Mouse (Mus musculus) midbrain, embryonic 13.5 days (tissue): Measurements from ENCODE around the gene Srrm4. TPM values are rescaled to one million over a fixed set of nuclear protein-coding genes. Genes with fewer than 3 reads are reported as not detected.

ENCODE experiments used
- ATAC-seq: fragments of 200-750 bp; cut with Nextera tagmentation; 2 replicates; pipeline ENCODE4 v1.8.0; 2017; ENCODE audit warnings: mild to moderate bottlenecking, moderate TSS enrichment, moderate library complexity
- H3K27ac ChIP-seq: fragments of 300-500 bp; sonication (generic); 2 replicates; pipeline ENCODE4 v1.5.1; 2015; ENCODE audit warnings: inconsistent platforms, mild to moderate bottlenecking, moderate library complexity
- H3K27me3 ChIP-seq: fragments of 300-500 bp; sonication (generic); 2 replicates; pipeline ENCODE4 v1.6.1; 2015; ENCODE audit warnings: mild to moderate bottlenecking, inconsistent platforms
- H3K36me3 ChIP-seq: fragments of 300-500 bp; sonication (generic); 2 replicates; pipeline ENCODE4 v1.6.1; 2015; ENCODE audit warnings: mild to moderate bottlenecking, inconsistent platforms
- H3K4me1 ChIP-seq: fragments of 300-500 bp; sonication (generic); replicated peaks from 2 replicates; pipeline ENCODE4 v1.6.1; 2015; ENCODE audit warnings: inconsistent platforms
- H3K4me2 ChIP-seq: fragments of 300-500 bp; sonication (generic); replicated peaks from 2 replicates; pipeline ENCODE4 v1.6.1; 2015; ENCODE audit warnings: moderate library complexity, mild to moderate bottlenecking, inconsistent platforms
- H3K4me3 ChIP-seq: fragments of 300-500 bp; sonication (generic); replicated peaks from 2 replicates; pipeline ENCODE4 v1.5.1; 2015; ENCODE audit warnings: mild to moderate bottlenecking, inconsistent platforms
- H3K9ac ChIP-seq: fragments of 300-500 bp; sonication (generic); replicated peaks from 2 replicates; pipeline ENCODE4 v1.6.1; 2015; ENCODE audit warnings: mild to moderate bottlenecking, inconsistent platforms
- H3K9me3 ChIP-seq: fragments of 300-500 bp; sonication (generic); 2 replicates; pipeline ENCODE4 v1.6.1; 2016; ENCODE audit warnings: mild to moderate bottlenecking, inconsistent platforms
- WGBS: fragments of 180-500 bp; shearing (Covaris S2); methylation state at CpG from one replicate; pipeline ENCODE4 v1.1.7; 2015; 5-methylcytosine and 5-hydroxymethylcytosine counted together
- polyA plus RNA-seq: library from polyadenylated mRNA; unstranded; fragments of >200 nt; fragmentation: Nextera tagmentation; extraction: Ambion mirVana; gene quantifications from 2 replicates; pipeline ENCODE4 v1.2.1, GENCODE M21; 2015

Gene Srrm4
- polyA plus RNA-seq, 1 experiment from 2014 or later = 22.5 TPM

DNA sequence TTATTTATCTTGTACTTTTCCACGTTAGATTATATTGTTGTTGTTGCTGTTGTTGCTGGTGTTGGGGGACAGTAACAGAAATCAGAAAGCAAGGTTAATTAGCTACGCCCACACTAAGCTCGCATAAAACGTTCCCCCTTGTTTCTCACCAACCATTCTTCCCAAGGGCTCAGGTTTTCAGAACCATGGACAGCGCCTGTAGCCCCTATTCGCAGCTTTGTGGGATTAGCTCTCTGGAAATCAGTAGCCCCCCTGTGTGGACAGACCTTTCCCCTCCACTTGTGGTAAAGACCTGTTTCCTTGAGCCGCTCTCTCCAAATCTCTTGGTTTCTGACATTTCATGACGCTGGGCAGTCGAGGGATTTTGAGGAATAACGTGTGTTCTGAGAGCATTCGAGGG, 45.9 kb downstream of the Srrm4 start:
- Histone ChIP-seq H3K9ac (no peak overlapping the region), H3K27ac (no peak overlapping the region), H3K4me1 (no peaks in the 10 kb centered on the region), H3K27me3 (no peaks in the 10 kb centered on the region), H3K4me2 (no peak overlapping the region), H3K9me3 (peaks cover 17% of the 10 kb centered on the region), H3K36me3 (peaks cover 54% of the 10 kb centered on the region), H3K4me3 (no peak overlapping the region)
- ATAC-seq = no peak
- WGBS = 41% methylated on average over 11 of the region's 11 CpGs

DNA sequence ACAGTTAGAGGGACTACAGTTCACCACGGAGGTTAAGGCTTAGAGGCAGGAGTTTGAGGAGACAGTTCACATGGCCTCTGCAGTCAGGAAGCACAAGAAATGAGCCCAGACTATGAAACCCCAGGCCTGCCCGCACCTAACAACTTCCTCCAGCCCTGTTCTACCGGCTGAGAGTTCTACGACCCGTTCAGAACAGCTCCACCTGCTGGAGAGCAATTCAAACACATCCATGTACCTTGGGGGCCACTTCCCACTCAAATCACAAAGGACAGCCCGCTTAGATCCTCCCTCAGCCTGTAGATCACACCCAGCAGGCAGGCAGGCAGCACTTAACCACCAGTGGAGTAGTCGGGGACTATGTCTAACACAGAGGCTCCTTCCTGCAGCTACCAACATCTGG, 49.3 kb downstream of the Srrm4 start:
- ATAC-seq = no peak
- Histone ChIP-seq H3K9me3 (peaks cover 6% of the 10 kb centered on the region; the same call in 1 of the 2 replicates), H3K4me2 (no peak overlapping the region), H3K27me3 (no peaks in the 10 kb centered on the region), H3K9ac (no peak overlapping the region), H3K36me3 (peaks cover 26% of the 10 kb centered on the region), H3K27ac (no peak overlapping the region), H3K4me1 (peaks cover 24% of the 10 kb centered on the region), H3K4me3 (no peak overlapping the region)
- 64% methylated on average over 7 of the region's 7 CpGs for WGBS

DNA sequence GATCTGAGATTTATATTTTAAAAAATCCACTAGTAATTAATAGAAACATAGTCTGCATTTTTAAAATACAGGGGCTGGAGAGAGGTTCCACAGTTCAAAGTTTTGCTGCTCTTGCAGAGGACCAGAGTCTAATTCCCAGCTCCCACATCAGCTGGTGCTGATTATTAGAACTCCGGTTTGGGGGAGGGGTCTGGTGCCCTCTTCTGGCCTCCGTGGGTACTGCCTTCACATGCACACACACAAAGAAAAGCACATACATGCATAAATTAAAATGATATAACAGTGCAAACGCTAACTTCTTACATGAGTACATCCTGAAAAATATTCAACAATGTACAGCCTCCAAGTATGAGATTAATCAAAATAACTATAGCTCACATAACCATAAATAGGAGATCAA, 50.5 kb downstream of the Srrm4 start:
- WGBS = 86% methylated on average over 3 of the region's 3 CpGs
- Histone ChIP-seq H3K27me3 (no peaks in the 10 kb centered on the region), H3K9me3 (no peaks in the 10 kb centered on the region), H3K36me3 (peaks cover 18% of the 10 kb centered on the region; the same call in 1 of the 2 replicates), H3K4me2 (no peak overlapping the region), H3K9ac (no peak overlapping the region), H3K4me1 (peaks cover 24% of the 10 kb centered on the region), H3K4me3 (no peak overlapping the region), H3K27ac (no peak overlapping the region)
- no peak for ATAC-seq

DNA sequence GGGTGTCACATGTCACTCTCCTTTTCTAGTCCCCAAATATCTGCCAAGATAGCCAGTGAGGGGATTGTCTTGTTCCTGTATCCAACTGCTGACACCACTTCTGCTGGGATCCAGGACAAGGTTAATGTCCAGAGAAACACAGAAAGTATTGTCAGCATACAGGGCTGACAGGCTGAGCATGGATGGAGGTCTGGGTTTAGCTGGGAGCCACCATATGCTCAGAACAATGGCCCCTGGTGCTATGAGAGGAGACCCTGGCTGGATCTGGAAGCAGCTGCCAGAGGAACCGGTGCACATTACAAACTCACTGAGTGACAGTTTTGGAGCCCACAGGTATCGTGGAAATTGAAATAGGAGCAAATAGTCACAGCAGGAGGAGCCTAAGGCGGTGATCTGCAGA, 52.3 kb downstream of the Srrm4 start:
- 32% methylated on average over 3 of the region's 3 CpGs for WGBS
- Histone ChIP-seq H3K4me2 (peak overlapping the region; percentile 30), H3K36me3 (peaks cover 17% of the 10 kb centered on the region), H3K4me3 (no peak overlapping the region), H3K27me3 (no peaks in the 10 kb centered on the region), H3K9me3 (0 out of 2 replicates have a peak, but pooled peaks cover 2% of the 10 kb centered on the region), H3K27ac (peak overlapping the region; percentile 81), H3K9ac (0 out of 2 replicates have a peak overlapping the region, but pooled peaks have one; percentile 0), H3K4me1 (peaks cover 24% of the 10 kb centered on the region)
- no peak for ATAC-seq

DNA sequence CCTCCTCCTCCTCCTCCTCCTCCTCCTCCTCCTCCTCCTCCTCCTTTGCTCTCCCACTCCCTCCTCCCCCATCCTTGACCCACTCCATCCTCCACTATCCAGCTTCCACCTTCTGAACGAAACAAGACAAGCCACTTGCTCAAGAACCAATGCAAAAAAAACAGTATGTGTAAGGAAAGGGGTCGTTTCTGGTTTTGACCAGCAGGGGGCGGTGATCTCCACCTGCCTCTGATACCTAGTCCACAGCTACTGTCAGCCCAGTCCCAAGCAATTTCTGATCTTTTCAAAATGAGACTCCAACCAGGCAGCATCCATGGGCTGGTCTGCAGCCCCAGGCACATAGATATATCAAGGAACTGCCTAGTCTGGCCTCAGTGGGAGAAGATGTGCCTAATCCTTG, 53.1 kb downstream of the Srrm4 start:
- Histone ChIP-seq H3K9ac (no peak overlapping the region), H3K36me3 (peaks cover 17% of the 10 kb centered on the region), H3K9me3 (0 out of 2 replicates have a peak, but pooled peaks cover 2% of the 10 kb centered on the region), H3K4me2 (no peak overlapping the region), H3K27me3 (no peaks in the 10 kb centered on the region), H3K4me1 (peaks cover 24% of the 10 kb centered on the region), H3K27ac (0 out of 2 replicates have a peak overlapping the region, but pooled peaks have one; percentile 81), H3K4me3 (no peak overlapping the region)
- ATAC-seq = no peak
- WGBS = 73% methylated on average over 3 of the region's 3 CpGs

DNA sequence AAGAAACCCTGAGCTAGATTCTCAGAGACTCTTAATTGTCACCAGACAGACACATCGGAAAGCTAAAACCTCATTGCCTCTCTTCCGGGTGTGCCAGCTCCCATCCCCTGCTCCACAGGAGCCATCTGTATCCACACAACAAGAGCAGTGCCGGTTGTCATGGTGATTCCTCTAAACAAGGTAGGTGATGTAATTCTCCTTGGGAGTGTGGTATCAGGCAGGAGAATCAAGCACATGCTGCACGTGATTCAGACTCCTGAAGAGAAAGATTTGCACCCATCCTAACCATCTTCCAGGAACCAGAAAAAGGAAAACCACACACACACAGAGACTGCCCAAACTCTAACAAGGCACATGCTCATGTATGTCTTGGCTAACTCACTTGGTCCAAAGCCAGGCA, 65.3 kb downstream of the Srrm4 start:
- Histone ChIP-seq H3K27ac (0 out of 2 replicates have a peak overlapping the region, but pooled peaks have one; percentile 25), H3K36me3 (no peaks in the 10 kb centered on the region), H3K4me2 (no peak overlapping the region), H3K4me3 (no peak overlapping the region), H3K4me1 (peaks cover 61% of the 10 kb centered on the region), H3K27me3 (no peaks in the 10 kb centered on the region), H3K9ac (no peak overlapping the region), H3K9me3 (no peaks in the 10 kb centered on the region)
- peak; percentile 69; the same call in 1 of the 2 replicates for ATAC-seq
- 46% methylated on average over 4 of the region's 4 CpGs for WGBS

DNA sequence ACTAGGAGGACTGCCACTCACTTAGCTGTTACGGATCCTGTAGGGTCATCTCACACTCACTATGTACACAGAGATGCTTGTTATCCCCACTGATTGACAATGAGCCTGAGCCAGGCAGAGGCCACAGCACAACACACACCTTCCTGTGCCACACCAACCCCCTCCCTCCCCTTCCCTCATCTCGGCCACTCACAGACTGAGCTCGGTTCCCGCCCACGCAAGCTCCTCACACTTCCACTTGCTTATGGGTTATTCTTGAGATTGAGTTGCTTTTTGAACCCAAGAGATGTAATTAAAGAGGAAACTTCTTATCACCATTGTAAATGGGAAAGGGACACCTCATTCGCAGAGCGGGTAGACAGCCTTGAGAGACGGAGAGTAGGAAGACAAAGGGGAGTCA, 66.3 kb downstream of the Srrm4 start:
- no peaks in the 10 kb centered on the region for H3K9me3 ChIP-seq
- no peak overlapping the region for H3K4me3 ChIP-seq
- no peak for ATAC-seq
- no peak overlapping the region for H3K4me2 ChIP-seq
- H3K4me1 ChIP-seq = peaks cover 58% of the 10 kb centered on the region
- no peaks in the 10 kb centered on the region for H3K36me3 ChIP-seq
- 73% methylated on average over 8 of the region's 8 CpGs for WGBS
- no peak overlapping the region for H3K9ac ChIP-seq
- H3K27me3 ChIP-seq = no peaks in the 10 kb centered on the region
- H3K27ac ChIP-seq = peak overlapping the region; percentile 6; the same call in 1 of the 2 replicates

DNA sequence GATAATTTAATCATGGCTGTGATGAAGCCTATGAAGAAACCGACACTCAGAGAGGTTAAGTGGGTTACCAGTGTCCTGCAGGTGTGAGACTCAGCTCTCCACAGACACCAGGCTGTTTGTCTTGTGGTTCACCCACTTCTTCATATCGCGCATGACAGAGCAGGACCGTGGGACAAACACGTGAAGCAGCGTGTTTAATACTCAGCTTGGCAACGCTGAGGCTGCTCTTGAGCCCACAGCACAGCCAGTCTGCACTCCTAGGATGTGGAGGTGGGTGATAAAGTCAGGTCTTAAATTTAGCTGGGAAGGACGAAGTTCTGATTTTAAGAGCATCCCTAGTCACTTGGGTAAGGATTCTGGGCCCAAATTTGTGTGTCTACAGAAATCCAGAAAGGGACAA, 68.1 kb downstream of the Srrm4 start:
- Histone ChIP-seq H3K4me3 (no peak overlapping the region), H3K27me3 (no peaks in the 10 kb centered on the region), H3K4me2 (no peak overlapping the region), H3K36me3 (no peaks in the 10 kb centered on the region), H3K9ac (no peak overlapping the region), H3K4me1 (peaks cover 46% of the 10 kb centered on the region), H3K27ac (0 out of 2 replicates have a peak overlapping the region, but pooled peaks have one; percentile 14), H3K9me3 (no peaks in the 10 kb centered on the region)
- ATAC-seq = no peak
- 87% methylated on average over 8 of the region's 8 CpGs for WGBS

DNA sequence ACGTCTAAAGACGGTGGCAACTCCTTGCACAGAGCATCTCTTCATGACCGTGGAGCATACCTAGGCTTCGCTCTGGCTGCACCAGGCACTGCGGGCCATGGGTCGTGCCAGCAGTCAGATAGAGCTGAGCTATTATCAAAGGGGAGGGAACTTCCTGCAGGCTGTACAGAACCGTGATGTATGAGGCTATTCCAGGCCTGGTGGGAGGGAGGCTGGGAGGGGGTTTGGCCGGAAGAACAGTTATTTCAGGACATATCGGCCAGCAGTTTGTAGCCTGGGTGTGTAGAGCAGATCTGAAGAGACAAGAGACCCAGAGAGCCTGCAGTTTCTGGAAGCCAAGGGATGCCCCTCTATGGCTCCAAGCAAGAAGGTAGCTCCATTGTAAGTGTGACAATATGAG, 68.5 kb downstream of the Srrm4 start:
- H3K36me3 ChIP-seq = no peaks in the 10 kb centered on the region
- no peak overlapping the region for H3K9ac ChIP-seq
- H3K9me3 ChIP-seq = no peaks in the 10 kb centered on the region
- no peak overlapping the region for H3K4me3 ChIP-seq
- no peak overlapping the region for H3K4me2 ChIP-seq
- H3K27ac ChIP-seq = no peak overlapping the region
- no peaks in the 10 kb centered on the region for H3K27me3 ChIP-seq
- WGBS = 73% methylated on average over 9 of the region's 9 CpGs
- ATAC-seq = no peak
- H3K4me1 ChIP-seq = peaks cover 48% of the 10 kb centered on the region

DNA sequence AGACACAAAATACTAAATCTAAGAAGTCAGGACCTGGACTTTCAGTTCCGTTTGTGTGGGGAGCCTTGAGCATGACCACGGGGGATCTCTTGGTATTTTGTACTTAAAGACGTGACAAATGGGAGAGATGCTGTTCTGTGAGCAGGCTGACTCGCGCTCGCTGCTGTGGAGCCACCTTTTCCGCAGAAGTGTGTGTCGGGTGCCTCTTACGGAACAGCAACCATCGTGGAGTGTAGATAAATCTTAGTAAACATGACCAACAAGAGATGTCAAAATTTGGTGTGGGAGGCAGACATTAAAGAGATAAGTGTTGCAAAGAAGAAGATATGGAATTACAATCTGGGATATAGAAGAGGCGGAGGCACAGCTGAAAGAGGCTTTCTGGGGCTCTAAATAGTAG, 69.3 kb downstream of the Srrm4 start:
- H3K27me3 ChIP-seq = no peaks in the 10 kb centered on the region
- H3K4me3 ChIP-seq = no peak overlapping the region
- H3K4me1 ChIP-seq = peaks cover 51% of the 10 kb centered on the region
- no peak for ATAC-seq
- H3K36me3 ChIP-seq = no peaks in the 10 kb centered on the region
- H3K27ac ChIP-seq = no peak overlapping the region
- 88% methylated on average over 11 of the region's 11 CpGs for WGBS
- no peak overlapping the region for H3K9ac ChIP-seq
- H3K4me2 ChIP-seq = no peak overlapping the region
- no peaks in the 10 kb centered on the region for H3K9me3 ChIP-seq

DNA sequence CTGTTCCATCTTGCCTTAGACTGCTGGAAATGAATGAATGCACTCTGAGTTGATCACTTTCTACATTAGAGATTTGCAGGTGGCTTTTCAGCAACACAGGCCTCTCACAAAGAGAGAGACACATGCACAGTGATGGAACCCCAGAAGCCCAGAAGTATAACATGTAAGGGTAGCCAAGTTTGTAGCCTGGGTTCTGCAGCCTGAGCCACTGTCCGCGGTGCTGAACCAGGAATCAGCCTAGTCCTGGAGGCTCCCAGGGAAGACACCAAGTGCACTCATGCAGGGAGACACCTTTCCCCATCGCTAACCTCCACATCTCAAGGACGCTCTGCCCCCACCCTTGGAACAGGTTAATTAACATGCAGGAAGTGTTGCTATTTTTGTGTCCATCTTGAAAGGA, 73.6 kb downstream of the Srrm4 start:
- peaks cover 5% of the 10 kb centered on the region; the same call in 1 of the 2 replicates for H3K36me3 ChIP-seq
- no peaks in the 10 kb centered on the region for H3K27me3 ChIP-seq
- no peak for ATAC-seq
- H3K27ac ChIP-seq = peak overlapping the region; percentile 1; the same call in 1 of the 2 replicates
- H3K9me3 ChIP-seq = no peaks in the 10 kb centered on the region
- no peak overlapping the region for H3K4me3 ChIP-seq
- WGBS = 22% methylated on average over 4 of the region's 4 CpGs
- H3K9ac ChIP-seq = no peak overlapping the region
- peaks cover 25% of the 10 kb centered on the region; the same call in 1 of the 2 replicates for H3K4me1 ChIP-seq
- no peak overlapping the region for H3K4me2 ChIP-seq

DNA sequence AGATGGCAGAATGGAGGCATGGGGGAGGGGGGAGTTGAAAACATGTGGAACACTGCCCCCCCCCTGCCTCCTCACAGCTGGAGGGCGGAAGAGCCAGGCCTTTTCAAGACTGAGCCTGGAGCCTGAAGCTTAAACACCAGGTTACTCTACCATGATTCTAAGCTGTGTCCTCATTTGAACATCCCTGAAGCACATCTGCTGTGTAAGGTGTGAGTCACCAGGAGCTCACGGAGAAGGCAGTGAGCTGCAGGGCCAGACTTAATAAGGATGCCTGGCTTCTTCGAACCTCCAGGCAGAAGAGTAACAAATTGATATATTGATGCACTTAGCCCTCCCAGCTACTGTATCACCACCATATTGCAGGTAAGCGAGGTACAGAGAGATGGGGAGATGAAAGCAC, 79.5 kb downstream of the Srrm4 start:
- WGBS = 74% methylated on average over 4 of the region's 4 CpGs
- Histone ChIP-seq H3K27me3 (no peaks in the 10 kb centered on the region), H3K4me3 (no peak overlapping the region), H3K9me3 (no peaks in the 10 kb centered on the region), H3K4me2 (no peak overlapping the region), H3K36me3 (peaks cover 5% of the 10 kb centered on the region; the same call in 1 of the 2 replicates), H3K9ac (no peak overlapping the region), H3K27ac (0 out of 2 replicates have a peak overlapping the region, but pooled peaks have one; percentile 17), H3K4me1 (peaks cover 26% of the 10 kb centered on the region)
- no peak for ATAC-seq

DNA sequence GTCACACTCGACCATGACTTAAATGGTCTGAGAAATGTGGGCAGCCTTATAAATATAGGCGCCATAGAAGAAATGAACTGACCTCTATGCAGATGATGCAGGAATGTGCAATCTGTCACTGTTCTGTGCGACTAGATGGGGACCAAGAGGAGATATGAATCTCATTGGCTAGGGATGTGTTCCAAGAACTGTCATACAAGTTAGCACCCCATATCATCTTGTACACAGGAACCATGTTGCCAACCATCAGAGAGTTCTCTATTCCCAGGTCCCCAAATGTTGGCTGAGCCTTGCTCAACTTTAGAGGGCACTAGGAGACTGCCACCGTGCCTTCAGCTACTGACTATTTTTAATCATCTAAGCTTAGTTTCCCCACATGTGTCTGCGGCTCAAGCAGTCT, 81.4 kb downstream of the Srrm4 start:
- WGBS = 88% methylated on average over 5 of the region's 5 CpGs

More for the DNA sequence above, 81.4 kb downstream of the Srrm4 start:
- Histone ChIP-seq H3K9ac (no peak overlapping the region), H3K4me2 (no peak overlapping the region), H3K27ac (no peak overlapping the region), H3K4me3 (no peak overlapping the region), H3K4me1 (peaks cover 29% of the 10 kb centered on the region), H3K36me3 (peaks cover 5% of the 10 kb centered on the region; the same call in 1 of the 2 replicates), H3K9me3 (no peaks in the 10 kb centered on the region), H3K27me3 (no peaks in the 10 kb centered on the region)
- no peak for ATAC-seq
